Mouse (Mus musculus) adipocyte (in vitro differentiated cells): ENCODE measurements around the gene Fam92b.
A peak's percentile ranks its signal among the peaks of the same experiment; 100 is the strongest.

Experiments
- DNase-seq: peaks from one replicate; pipeline ENCODE4 v3.0.0-alpha.2; 2016; ENCODE audit warnings: low spot score

Fam92b gene

GRCm38 (mm10) chr8:120190107-120190809 lies 13.0 kb upstream of the Fam92b start:
- no peak for DNase-seq

GRCm38 (mm10) chr8:120189440-120189839 lies 12.2 kb upstream of the Fam92b start:
- peak; percentile 49 for DNase-seq

DNA sequence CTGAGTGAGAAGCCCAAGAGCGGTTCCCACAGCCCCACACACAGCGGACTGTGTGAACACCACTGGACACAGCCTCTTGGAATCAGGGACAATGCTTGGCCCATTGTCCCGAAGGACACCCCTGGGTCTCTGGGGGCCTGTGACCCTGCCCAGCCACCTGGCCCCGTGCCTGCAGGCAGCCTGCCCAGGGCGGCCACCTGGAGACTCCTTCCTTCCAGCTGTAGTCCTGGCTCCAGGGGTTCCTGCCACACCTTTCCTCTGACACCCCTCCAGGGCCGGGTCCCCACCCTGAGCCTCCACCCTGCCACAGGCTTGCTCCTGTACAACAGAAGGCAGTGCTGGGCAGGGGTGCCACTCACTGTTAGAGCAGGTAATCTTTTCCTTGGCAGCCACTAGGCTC lies 11.2 kb upstream of the Fam92b start:
- no peak for DNase-seq

- peak; percentile 70 for DNase-seq
These were observed 9.2 kb upstream of the Fam92b start for GRCm38 (mm10) chr8:120186454-120186853.

DNA sequence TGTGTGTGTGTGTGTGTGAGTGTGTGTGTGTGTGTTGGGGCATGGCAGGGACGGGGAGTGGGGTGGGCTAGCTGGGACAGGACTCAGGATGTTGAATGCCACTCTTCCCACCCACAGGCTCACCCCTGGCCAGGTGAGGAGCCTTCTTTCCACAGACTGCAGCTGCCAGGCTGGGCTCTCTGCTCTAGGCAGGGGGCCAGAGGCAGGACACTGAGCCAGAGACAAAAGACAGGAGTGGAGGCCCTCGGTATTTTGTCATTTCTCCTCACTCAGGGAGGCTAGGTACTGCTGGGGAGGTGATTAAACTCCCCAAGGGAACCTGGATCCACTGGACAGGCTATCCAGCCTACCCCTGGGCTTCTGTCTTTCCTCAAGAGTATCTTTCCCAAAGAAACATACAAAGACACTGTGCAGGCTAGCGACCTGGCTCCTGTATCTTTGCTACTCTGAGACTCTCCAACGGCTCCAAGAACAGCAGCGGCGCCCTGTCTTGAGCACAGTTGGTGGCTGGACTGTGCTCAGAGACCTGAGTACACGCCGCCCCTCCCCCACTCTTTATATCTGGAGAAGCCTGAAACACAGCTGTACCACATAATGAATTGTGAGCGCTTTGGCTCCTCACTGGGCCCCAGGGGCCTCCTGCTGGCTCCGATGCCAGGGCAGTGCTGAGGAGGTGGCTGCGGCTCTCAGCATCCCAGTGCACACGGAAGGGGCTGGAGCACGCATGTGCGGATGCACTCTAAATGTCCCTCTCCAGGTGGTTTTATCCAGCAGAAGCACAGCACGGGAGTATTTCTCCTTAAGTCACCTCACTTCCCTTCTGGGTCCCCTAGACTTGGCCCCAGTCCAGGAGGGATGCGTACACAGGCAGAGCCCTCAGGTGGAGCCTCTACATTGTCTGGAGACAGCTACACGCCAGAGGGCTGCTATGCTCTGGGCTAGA lies 7.9 kb upstream of the Fam92b start:
- DNase-seq, result no peak

GRCm38 (mm10) chr8:120184366-120184765 lies 7.1 kb upstream of the Fam92b start:
- DNase-seq, result no peak

DNA sequence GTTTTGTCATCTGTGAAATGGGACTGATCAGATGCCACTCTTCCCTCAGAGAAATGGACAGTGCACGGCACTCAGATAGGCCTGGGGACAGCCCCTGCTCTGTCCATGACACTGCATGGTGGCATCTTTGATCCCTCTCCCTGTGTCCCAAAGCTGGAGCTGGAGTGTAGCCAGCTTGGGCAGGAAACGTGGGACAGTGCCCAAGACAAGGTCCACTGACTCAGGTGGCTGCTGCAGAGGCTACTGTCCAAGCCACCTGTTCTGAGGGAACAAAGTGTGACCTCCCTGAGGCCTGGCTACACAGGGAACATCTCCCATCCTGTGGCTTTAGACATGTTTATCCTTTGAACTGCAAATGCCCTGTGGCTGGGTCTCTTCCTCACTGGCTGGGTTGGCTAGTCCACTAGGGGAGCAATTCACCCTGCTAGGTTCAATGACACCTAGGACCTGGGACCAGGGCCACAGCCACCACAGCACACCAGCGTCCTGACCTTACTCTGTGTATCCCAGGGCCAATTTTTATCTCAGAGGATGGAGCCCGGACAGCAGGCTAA lies 4.7 kb upstream of the Fam92b start:
- no peak for DNase-seq

DNA sequence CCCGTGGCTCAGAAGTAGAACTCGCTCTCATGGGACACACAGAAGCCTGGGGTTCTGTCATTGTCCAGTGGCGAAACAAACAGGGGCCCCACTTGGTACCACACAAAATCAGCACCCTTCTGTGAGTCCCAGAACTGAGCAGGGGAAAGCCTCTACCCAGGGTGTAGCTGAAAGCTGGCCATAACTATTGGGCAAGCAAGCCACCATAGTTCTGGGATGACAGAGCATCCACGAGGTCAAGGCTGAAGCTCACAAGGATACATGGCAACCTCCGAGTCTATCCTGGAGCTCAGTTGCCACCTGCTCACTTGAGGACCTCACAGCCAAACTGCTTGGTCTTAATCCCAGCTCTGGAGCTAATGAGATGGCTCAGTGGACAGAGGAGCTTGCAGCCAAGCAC lies 4.0 kb upstream of the Fam92b start:
- DNase-seq, result no peak

GRCm38 (mm10) chr8:120180445-120180970 lies 3.2 kb upstream of the Fam92b start:
- no peak for DNase-seq

GRCm38 (mm10) chr8:120179027-120179431 lies 1.8 kb upstream of the Fam92b start:
- DNase-seq, result peak; percentile 95

DNA sequence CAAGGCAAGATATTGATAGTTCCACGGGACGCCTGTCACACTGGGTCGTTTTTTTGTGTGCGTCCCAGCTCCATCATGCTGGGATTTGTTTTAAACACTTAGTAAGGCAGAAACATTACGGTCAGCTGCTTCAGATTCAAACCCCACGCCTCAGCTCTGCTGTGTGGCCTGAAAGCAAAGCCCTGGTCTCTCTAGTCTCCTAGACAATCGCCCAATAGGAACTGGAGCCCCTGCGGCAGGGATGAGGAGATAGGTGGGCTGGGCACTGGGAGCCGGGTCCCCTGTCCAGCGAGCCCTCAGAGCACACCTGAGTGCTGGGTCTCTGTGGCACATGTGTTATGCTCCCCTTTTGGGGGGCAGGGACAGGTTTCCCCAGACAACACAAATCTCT lies 853 bp upstream of the Fam92b start:
- DNase-seq, result no peak

- DNase-seq, result no peak
These were observed 661 bp downstream of the Fam92b start for GRCm38 (mm10) chr8:120176605-120177004.

GRCm38 (mm10) chr8:120174606-120175005 lies 2.7 kb downstream of the Fam92b start:
- no peak for DNase-seq

DNA sequence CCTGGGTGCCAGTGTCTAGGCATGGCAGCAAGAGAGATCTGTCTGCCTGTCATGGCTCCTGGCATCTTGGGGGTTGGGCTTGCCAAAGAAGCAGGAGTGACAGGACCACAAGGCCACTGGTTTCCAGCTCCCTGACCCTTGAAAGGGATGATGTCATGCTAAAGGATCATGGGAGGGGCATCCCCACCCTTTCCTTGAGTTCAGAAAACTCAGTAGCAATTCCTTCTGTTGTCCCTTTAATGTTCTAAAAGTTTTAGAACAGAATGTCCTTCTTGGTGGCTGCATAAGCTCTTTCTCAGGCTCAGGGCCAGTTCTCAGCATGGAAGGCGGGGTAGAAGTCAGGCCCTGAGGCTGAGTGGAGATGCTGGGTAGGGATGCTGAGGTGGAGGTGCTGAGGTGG lies 4.1 kb downstream of the Fam92b start:
- DNase-seq, result no peak

- no peak for DNase-seq
These were observed 8.1 kb downstream of the Fam92b start for GRCm38 (mm10) chr8:120169119-120169518.

DNA sequence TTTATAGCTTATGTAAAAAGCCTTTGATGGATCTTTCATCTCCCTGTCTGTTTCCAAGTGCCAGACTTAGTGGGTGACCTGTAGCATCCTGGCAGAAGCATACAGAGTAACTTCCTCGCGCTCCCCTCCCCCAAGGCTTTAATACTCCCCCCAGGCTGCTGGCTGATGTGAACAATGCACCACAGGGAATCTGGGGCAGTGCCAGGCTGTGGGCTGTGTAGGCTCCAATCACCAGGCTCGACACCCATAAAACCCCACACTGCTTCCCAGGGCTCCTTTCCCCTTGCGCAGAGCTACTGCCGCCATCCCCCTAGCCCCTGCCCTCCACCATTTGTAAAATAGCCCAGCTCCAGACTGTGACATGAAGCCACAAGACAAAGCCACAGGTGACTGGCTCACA lies 9.4 kb downstream of the Fam92b start:
- DNase-seq, result no peak

DNA sequence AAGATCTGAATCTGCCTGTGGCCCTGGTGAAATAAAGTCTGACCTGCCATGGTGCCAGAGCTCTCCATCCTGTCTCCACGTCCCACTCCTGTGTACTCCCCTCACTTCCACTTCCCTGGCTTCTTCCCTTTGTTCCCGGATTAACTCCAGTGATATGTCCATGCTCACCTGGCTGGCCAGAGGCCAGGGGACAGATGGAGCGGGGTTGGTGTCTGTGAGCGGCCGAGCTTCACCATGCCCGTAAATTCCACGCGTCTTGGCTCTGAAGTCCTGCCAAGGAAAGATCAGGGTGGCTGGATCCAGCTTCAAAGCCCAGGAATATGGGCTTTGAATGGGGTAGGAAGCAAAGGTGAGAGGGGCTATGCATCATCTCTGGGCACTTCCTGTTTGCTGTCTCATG lies 10.1 kb downstream of the Fam92b start:
- DNase-seq, result no peak

DNA sequence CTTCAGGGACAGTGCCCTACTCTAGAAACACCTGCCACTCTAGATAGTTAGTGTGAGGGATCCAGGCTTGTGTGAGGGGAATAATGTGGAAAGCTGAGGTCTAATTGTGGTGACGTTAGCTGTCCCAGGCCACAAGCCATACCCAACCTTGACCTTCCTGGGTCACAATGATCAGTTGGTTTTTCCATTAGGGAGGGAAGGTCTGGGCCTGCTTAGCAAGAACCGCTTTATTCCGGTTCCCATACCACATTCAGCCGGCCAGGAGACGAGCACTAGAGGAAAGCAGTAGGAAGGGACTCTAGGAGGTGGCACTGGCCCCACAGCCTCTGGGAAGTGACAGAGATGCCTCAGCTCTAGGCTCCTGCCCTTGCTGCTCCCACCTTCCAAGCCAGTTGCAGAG lies 13.2 kb downstream of the Fam92b start:
- DNase-seq, result no peak

GRCm38 (mm10) chr8:120163376-120163775 lies 13.9 kb downstream of the Fam92b start:
- no peak for DNase-seq

- no peak for DNase-seq
These were observed 14.9 kb downstream of the Fam92b start for GRCm38 (mm10) chr8:120162404-120162752.

DNA sequence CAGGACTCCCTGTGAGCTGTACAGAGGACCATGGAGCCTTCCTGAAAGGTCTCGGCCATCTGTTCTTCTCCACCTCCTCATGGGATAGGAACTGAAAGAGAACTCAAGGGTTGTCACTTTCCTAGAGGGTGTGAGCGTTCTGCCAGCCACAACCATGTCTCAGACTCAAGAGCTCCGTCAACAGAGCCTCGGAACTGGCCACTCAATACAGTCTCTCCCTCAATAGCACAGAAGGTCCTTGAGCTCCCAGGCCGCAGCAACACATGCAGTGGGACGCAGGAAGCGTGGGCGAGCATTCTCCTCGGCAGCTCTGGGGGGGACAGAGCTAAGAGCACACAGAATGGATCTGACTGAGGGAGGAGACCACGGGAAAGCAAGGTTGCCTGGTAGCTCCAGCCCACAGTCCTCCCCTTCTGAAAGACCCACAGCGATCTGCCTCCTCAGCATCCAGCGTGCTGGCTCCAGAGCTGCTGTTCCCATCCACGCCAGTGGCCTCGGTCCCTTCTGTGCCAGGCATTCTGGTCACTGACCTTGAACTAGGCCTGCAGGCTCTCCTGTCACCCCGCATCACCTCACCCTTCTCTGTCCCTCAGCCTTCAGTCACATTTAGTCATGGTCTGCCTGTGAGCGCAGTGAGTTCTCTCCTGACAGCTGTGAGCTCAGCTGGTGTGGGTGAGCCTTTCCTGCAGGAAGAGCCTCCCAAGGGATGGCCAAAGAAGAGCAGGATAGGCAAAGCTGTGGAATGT lies 15.4 kb downstream of the Fam92b start:
- no peak for DNase-seq

GRCm38 (mm10) chr8:120160366-120160765 lies 16.9 kb downstream of the Fam92b start:
- DNase-seq, result no peak
